Mouse (Mus musculus) frontal cortex, adult 2 months (tissue): ENCODE results near the gene Slc7a4. TPM values are rescaled to one million over a fixed set of nuclear protein-coding genes. Genes with fewer than 3 reads are reported as not detected.
"Not testable (repeated sequence)": the region's sequence is repeated elsewhere in the genome, so short reads cannot be mapped to it uniquely, and the experiment has no call there.

ENCODE experiments used
- DNase-seq, 2 experiments: peaks; one replicate each; pipeline ENCODE4 v3.0.0; 2022; ENCODE audit warnings: low spot score in 1 of 2; ENCODE audit errors: extremely low spot score in 1 of 2
- polyA plus RNA-seq: library from polyadenylated mRNA; depleted of rRNA; stranded (reverse); fragments of >200 nt; gene quantifications from 2 replicates; pipeline ENCODE4 v1.2.3, GENCODE M21; 2012

Gene Slc7a4
- polyA plus RNA-seq, 1 experiment, result 82.2 TPM

DNA sequence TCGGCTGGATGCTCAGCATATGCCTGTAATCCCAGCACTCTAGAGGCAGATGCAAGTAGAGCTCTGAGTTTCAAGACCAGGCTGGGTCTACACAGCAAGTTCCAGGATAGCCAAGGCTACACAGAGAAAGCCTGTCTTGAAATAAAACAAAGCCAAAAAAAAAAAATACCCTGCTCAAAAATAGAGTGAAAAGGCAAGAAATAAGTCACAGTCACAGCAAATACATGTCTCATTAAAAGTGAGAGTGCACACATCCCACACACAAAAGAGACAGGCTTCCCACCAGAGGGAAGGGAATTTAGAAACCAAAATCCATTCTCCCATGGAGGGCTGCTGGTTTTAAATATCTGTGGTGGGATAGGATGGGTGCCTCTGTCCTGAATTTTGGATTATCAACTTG lies 19.4 kb downstream of the Slc7a4 start:
- no peak for DNase-seq

DNA sequence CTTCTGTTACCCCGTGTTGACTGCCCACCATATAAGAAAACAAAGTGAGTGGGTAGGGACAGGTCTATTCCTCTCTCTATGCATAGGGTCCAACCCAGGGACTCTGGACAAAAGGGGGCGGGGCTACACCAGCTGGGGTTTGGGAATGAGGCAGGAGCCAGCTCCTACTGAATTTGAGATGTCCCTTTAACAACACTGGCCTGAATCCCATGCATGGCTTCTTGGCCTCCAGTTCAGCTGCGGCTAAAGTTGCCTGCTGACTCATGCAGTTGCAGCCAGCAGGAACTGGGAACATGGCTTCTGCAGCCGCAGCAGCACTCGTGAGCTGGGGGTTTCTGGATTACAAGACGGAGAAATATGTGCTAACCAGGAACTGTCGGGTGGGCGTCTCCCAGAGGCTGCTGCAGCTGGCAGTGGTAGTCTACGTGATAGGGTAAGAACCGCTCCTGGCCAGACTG lies 21.2 kb downstream of the Slc7a4 start, which contains the start of gene P2rx6:
TSS of gene P2rx6 (plus strand) at position 135 of the 458 bp plus-strand sequence.
- no peak for DNase-seq

DNA sequence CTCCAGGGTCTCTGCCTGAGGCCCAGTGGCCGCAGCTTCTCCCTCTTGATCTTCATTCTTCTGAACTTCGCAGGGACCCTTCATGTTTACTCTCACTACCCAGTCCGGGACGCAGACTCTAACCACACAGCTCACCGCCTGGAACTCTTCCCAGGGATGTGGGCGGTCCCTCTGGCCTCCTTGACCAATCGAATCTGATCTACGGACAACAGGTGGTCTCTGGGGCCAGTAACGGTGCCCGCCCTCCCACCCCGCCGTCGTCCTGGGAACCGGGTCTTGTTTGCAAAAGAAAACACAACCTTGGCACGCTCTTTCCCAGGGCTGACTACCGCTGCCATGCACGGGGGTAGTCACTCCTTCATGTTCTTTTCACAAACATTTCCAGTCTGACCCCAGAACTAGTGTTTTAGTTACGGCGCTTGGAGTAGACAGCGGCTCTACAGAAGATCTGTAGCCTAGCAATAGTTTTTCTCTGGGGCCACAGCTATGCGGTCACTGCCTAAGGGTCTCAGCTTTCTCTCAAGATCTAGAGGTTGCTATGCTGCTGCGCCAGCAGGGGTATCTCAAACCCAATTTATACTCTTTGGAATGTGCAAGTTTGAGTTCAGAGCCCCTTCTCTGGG lies 21.8 kb downstream of the Slc7a4 start, which contains the start of gene Lrrc74b:
TSS of gene Lrrc74b (minus strand) at position 120 of the 623 bp plus-strand sequence.
- no peak for DNase-seq

DNA sequence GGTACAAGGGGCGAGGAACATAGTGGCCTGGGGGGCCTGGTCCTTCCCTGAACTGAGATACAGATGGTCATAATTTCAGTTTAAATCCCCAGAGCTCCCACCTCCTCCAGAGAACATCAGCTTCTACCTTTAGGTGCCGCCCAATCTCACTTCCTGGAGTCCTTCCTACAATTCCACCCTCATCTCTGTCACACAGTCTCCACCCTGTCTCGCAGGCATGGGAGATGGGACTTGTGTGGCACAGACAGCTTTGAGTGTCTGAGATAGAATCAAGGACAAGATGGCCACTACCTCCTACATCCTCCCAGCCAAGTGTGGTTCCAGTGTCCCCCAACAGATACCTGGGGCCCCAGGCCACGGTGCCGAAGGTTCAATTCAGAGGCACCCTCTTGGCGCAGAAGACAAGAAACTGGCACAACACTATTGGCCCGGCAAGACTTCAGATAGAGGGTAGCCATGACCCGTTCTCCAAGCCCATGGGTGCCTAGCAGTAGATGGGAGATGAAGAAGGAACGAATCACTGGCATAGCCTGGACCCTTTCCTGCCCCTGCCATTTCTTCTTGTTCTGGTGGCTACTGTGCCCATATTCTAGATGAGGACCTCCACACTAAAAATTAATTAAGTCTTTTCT lies 23.5 kb downstream of the Slc7a4 start:
- DNase-seq, result no peak

DNA sequence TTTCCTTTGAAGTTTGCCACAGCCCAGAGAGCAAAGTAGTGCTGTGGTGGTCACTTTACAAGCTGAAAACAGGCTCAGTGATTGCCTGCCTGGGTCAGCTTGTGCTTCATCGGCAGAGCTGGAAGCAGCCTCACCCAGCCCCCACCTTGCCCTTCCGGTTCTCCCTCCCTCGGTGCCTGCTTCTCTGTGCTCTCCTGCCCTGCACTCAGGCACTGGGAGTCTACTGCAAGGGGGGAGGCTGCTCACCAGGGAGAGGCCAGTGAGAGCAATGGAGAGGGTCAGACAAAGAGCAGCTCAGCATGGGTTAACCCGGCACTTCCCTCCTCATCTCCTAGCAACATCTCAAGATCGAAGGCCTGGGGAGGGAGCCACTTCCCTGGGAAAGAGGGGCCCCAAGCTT lies 24.2 kb downstream of the Slc7a4 start:
- DNase-seq, result no peak

DNA sequence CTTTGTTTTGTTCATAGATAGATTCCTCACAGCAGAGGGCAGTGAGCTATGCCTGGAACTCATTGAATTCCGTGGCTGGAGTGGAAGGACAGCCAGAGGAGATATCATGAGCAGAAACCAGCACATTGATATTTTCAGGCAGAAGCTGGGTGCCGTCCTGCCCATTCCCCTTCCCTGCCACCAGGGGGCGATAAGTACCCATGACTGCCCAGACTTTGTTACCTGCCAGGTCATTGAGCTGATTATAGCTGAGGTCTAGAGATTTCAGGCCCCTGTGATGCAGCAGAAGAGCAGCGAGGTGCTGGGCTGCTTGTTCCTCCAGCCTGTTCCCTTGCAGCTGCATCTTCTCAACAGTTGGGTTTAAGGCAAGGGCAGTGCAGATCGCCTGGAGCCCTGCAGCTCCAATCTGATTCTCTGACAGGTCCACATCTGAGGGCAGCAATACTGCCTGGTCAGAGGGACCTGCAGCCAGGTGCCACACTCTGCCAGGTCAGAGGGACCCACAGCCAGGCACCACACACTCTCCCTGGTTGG lies 25.0 kb downstream of the Slc7a4 start:
- DNase-seq, result peak in 1 of 2 experiments; percentile 85

DNA sequence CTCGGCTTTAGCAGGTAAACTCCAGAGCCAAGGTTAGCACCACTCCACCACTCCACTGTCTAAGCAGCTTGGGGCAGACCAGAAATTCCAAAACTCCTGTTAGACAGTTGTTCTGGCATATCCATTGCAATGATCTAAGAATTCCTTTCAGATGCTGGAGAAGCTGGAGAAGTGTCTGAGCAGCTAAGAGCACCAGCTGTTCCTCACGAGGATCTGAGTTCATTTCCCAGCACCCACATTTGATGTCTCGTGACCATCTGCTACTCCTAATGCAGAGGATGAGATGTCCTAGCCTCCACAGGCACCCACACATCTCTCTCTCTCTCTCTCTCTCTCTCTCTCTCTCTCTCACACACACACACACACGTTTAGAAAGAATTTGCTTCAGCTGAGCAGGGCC lies 26.1 kb downstream of the Slc7a4 start:
- DNase-seq, result no peak

DNA sequence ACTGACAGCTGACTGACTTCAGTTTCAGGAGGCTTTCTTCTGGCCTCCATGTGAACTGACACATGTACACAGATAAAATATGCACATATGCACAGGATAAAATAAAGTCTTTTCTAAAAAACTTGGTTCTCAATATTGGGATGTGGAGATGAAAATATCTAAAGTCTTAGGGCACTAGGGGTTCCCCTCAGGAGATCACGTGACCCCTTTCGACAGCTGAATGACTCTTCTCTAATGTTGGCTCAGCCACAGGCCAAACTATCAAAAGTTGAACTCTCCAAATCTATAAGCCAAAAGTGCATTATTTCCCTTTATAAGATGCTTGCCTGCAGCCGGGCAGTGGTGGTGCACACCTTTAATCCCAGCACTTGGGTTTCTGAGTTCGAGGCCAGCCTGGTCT lies 26.8 kb downstream of the Slc7a4 start:
- no peak for DNase-seq

DNA sequence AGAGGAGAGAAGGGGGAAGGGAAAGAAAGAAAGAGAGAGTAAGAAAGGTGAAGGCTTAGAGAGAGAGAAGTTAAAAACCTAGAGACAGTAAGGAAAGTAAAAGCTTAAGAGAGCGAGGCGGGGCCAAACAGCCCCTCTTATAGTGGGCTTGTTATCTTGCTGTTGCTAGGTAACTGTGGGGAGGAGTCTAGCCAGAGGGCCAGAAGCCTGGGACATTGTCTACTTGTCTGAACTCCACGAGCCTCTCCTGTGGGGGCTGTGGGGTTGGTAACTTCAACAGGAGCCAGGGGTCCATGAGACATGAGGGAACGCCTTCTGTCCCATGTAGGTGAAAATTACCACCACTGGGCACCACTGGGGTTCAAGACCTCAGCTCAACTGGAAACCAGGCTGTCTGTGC lies 28.3 kb downstream of the Slc7a4 start:
- DNase-seq, result not testable (repeated sequence)

DNA sequence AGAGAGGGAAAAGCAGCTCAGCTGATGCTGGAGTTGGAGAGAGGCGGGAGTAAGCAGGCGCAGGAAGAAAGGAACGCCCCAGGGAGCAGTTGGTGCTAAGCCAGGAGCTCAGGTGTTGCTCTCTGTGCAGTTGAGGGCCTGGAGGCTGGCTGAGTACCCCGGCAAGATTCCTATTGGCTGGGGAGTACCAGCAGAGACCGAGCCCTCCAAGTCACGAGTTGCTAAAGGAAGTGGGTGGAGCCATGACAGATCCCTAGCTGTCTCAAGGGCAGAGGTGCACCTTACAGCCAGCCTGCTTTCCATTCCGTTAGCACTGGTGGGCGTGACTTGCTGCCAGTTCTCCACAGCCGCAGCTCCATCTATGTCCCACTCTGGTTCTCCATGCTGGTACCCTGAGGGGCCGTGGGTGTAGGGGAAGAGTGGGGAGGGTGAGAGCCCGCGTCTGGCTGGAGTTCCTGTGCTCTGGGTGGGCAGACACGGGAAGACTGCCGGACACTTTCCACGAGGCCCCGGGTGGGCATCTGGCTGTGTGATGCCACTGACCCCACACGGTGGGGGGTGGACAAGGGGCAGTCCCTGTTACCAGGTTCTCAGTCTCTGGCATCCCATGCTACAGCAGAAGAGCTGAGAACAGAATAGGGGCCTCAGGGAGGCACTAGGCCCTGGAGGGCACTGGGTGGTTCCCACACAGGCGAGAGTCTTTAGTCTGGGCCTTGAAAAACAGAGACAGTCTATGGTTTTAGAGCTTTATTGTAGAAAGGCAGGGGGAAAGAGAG lies 28.9 kb downstream of the Slc7a4 start:
- peak in 1 of 2 experiments; percentile 50 for DNase-seq

DNA sequence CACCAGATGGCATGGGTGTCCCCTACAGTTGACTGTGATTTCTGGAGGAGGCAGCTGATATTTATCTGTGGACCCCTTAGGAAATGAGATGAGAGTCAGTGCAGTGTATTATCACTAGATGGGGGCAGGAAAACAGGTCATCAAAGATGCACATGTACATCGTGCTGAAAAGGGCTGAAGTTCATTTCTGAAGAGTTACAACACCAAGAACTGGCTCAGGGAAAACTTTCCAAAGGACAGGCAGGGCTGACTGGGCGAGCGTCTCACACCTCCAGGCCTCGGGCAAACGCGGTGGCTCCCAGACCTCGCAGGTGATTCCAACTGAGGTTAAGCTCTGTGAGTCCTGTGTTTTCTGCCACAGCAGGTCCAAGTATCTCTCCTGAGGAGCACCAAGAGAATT lies 30.2 kb downstream of the Slc7a4 start:
- no peak for DNase-seq

DNA sequence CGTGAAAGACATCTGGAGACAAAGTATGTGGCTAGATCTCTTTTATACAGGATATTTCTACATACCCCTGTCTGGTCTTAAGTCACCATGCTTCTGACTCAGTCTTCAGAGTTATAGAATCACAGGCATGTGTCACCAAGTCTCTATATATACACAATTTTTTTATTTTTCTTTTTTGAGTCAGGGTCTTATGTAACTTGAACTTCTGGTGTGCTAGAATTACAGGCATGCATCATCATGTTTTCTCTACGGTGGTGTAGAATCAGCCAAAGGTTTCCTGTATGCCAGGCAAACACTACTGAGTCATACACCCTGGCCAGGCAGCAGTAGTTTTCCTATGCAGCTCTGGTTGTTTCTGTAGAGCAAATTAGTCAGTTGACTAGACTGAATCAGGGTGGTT lies 40.4 kb downstream of the Slc7a4 start:
- no peak for DNase-seq

DNA sequence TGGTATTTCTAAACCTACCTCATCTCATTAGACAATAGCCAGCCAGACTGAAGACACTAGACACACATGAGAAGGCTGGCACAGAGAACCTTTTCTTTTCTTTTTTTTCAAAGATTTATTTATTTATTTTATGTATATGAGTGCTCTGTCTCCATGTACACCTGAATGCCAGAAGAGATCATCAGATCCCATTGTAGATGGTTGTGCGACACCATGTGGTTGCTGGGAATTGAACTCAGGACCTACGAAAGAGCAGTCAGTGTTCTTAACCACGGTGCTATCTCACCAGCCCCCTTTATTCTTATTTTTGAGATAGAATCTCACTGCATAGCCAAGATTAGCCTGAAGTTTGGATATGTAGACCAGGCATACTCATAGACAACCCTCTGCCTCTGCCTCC lies 46.4 kb downstream of the Slc7a4 start:
- DNase-seq, result no peak

DNA sequence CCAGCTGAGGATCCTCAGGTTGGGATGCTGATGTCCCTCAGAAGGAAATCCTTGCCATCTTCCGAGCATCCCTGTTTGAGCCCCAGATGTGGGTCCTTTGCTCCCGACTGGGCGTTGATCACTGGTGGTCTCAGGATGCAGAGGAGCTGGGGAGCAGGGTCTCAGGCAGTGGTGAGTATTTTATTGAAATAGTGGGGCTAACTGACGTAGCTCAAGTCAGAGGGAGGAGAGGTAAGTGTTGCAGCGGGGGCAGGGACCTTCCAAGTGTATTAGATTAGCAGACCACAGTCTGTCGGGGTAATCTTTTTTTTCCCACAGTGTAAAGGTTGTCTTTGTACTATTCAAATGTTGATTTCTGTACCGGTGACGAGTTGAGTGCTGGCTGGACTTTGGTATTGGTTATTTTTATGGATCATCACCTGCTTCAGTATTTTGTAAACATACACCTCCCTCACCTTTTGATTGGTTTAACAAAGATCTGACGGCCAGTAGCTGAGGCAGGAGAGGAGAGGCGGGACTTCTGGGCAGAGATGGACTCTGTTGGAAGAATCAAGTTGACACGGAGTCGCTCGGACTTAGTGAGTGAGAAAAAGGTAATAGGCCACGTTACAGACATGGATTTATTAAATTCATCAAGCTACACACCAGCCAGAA lies 50.2 kb downstream of the Slc7a4 start:
- no peak for DNase-seq

DNA sequence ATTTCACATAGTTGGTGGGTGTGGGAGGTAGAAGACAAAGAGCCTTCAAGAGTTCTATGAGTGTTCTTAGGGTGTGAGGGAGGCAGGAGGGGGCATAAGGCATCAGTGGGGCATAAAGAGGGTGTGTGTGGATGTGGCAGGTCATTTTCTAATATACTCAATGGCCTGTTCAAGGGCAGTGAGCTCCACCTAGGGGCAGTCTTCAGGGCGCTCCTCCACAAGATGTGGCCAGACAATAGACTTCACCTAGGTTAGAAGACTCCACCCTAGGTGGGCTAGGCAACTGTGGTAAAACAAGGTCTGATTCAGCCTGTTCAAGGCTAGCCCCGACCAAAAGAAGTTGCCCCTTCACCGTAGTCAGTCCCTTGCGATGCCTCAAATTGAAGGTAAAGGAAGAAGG lies 50.7 kb downstream of the Slc7a4 start:
- no peak for DNase-seq

DNA sequence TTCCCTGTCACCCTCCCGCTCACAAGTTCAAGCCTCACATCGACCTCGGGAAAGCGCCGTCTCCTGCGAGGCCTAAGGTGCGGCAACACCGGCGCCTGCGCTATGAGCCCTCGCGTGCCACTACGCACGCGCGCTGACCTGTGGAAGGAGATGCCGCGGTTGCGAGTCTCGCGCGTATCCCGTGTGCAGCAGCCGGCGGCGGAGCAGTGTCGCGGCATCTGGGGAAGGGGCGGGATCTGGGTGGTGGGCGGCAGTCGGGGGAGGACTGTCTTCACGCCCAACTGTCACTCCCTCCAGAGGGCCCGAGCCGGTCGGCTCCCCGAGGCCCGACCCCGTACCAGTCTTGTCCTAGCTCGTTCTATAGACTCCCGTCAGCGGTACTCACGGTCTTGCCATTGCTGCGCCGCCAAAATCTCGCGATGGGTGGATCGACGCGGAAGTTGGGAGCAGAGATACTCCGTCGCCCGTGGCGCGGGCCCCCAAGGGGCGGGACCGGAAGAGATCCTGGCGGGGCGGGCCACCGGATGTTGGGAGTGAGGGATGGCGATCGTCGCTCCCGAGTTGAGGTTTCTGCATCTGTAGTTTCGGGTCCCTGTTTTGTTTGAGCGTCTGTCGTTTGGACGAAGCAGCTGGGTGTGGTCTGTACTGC lies 52.2 kb downstream of the Slc7a4 start, which contains the start of gene Thap7:
TSS of gene Thap7 (minus strand) at position 497 of the 649 bp plus-strand sequence.
- DNase-seq, result peak; percentile 92 to 96

DNA sequence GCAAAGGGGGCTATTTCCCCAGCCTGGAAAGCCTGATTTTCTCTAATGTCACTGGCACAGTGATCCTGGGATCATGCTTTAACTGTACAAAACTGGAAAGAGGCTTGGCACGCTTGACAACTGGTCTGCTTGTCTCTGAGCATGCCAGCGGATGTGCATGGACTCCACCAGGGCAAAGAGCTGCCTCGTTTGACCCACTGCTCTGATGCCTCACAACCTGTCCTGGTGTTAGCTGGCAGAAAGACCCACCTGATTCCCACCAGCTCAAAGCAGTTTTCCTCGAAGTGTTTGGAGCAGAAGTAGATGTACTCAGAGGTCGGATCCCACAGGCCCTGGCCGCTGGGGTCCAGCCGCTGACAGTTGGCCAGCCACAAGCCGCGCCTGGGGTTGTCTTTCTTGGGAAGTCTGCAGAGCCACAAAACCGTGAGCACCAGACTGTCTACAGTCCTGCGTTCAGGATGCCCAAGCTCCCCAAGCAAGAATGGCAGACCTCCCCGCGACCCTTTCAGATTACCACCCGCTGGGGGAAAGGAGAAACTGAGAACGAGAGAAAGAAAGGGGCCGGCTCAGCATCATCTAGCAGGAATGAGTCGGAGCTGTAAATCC lies 52.9 kb downstream of the Slc7a4 start:
- no peak for DNase-seq

DNA sequence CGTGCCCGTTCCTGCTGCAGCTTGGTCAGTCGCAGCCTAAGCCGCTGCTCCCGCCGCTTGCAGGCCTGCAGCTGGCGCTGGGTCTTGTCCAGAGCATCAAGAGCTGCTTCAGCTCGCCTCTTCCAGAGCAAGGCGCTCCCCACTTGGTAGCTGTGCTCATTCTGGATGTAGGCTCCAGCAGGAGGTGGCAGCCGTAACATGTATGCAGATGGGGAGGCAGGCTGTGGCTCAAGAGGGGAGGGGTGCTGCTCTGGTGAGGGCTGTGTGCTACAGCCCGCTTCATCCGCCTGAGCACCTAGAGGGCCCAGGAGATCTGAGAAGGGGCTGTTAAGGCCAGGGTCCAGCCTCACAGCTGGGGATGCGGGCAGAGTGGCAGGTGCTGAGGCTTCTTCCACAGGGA lies 54.7 kb downstream of the Slc7a4 start:
- DNase-seq, result no peak

DNA sequence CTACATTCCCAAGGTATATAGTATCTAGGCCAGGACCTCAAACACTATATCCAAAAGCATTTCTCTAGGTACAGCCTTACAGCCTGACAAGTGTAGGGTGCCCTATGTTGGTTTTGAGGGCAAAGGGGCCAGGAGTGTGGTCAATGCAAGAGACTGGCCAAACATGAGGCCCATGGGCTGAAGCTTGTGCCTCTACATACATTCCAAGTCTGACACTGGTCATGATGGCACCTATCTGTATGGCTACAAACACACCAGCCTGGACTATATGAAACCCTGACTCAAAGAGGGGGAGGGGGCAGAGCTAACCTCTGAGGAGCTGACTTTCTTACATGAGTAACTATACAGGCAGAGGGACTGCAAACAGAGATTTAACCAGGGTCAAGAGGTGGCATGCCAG lies 55.4 kb downstream of the Slc7a4 start:
- DNase-seq, result no peak

DNA sequence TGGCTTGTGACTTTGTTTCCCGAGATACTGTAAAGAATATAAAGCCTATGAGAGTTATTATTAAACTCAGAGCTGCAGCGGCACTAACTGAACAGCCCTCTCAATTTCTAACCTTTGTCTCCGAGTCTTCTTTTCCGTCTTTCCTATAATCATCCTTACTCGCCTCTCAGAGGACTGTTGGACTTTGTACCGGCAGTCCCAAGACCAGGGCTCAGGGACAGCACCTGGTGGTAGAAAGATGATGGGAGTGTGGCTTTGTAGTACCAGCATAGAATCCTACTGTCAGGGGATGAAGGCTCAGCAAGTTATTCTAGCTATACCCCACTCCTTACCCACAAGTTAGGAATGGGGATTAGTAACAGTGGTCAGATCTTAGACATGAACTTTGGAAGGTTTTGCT lies 56.8 kb downstream of the Slc7a4 start:
- no peak for DNase-seq
